Mouse (Mus musculus) CH12.LX (cell line): ENCODE measurements around the gene Olfr483. TPM values are rescaled to one million over a fixed set of nuclear protein-coding genes. Genes with fewer than 3 reads are reported as not detected.

ENCODE experiments used
- DNase-seq: peaks from one replicate; pipeline ENCODE4 v3.0.0-alpha.2; 2013; ENCODE audit errors: extremely low read depth
- H3K27ac ChIP-seq: 2 replicates; pipeline ENCODE4 v1.5.1; 2012; ENCODE audit warnings: low read depth, mild to moderate bottlenecking, control low read depth, moderate library complexity; ENCODE audit not compliant: insufficient read depth
- H3K27me3 ChIP-seq: replicated peaks from 2 replicates; pipeline ENCODE3; 2012; ENCODE audit warnings: inconsistent platforms
- H3K36me3 ChIP-seq, 2 experiments: replicated peaks in 1 of 2; 2 replicates each; pipeline versions ENCODE3 to v1.6.1; 2012; ENCODE audit warnings: inconsistent platforms in 1 of 2, low read length in 1 of 2, mild to moderate bottlenecking in 1 of 2, mixed read lengths in 1 of 2, moderate library complexity in 1 of 2; ENCODE audit not compliant: control insufficient read depth in 1 of 2, insufficient read depth in 1 of 2
- H3K4me1 ChIP-seq, 2 experiments: 2 replicates each; pipeline ENCODE4 v1.6.1; 2012; ENCODE audit warnings: inconsistent platforms in 1 of 2, moderate library complexity in 1 of 2; ENCODE audit not compliant: insufficient read depth in 2 of 2, control insufficient read depth in 1 of 2
- H3K4me2 ChIP-seq: 2 replicates; pipeline ENCODE4 v1.6.1; 2012; ENCODE audit warnings: low read depth, mild to moderate bottlenecking, control low read depth; ENCODE audit not compliant: poor library complexity, insufficient read depth, severe bottlenecking
- H3K4me3 ChIP-seq, 3 experiments: fragments of 150-350 bp in 1 of 3; sonication (generic) in 1 of 3; replicated peaks in 1 of 3; 2 replicates each; pipeline versions ENCODE3 to v1.5.1; 2011 to 2012; ENCODE audit warnings: low read depth in 2 of 3, low read length in 2 of 3, mild to moderate bottlenecking in 2 of 3, moderate library complexity in 2 of 3, control low read depth in 1 of 3, improper control_type of control experiment in 1 of 3, inconsistent platforms in 1 of 3, mixed read lengths in 1 of 3; ENCODE audit not compliant: poor library complexity in 1 of 3
- H3K79me2 ChIP-seq: replicated peaks from 2 replicates; pipeline ENCODE4 v1.6.1; 2012; ENCODE audit warnings: mild to moderate bottlenecking, moderate library complexity; ENCODE audit not compliant: control insufficient read depth, poor library complexity, insufficient read depth, severe bottlenecking; ENCODE audit errors: extremely low read depth
- H3K9ac ChIP-seq: 2 replicates; pipeline ENCODE4 v1.6.1; 2012; ENCODE audit warnings: low read depth, mild to moderate bottlenecking, control low read depth, moderate library complexity; ENCODE audit not compliant: insufficient read depth
- H3K9me3 ChIP-seq: replicated peaks from 2 replicates; pipeline ENCODE3; 2012; ENCODE audit warnings: low read length, inconsistent platforms, mixed read lengths
- BHLHE40 ChIP-seq: IDR thresholded peaks from 2 replicates; pipeline ENCODE4 v1.6.1; 2011; ENCODE audit warnings: mild to moderate bottlenecking, low read depth, low read length, improper control_type of control experiment
- CHD1 ChIP-seq: IDR thresholded peaks from 2 replicates; pipeline ENCODE4 v1.6.1; 2012; ENCODE audit warnings: low read depth, low read length, improper control_type of control experiment, inconsistent platforms
- CHD2 ChIP-seq: IDR thresholded peaks from 2 replicates; pipeline ENCODE4 v1.6.1; 2011; ENCODE audit warnings: low read length, improper control_type of control experiment
- GABPA ChIP-seq: IDR thresholded peaks from 2 replicates; pipeline ENCODE4 v1.6.1; 2012; ENCODE audit warnings: low read depth, low read length, improper control_type of control experiment, inconsistent platforms; ENCODE audit not compliant: insufficient replicate concordance
- IRF4 ChIP-seq: IDR thresholded peaks from 2 replicates; pipeline ENCODE4 v1.6.1; 2014; ENCODE audit warnings: low read depth, mild to moderate bottlenecking, inconsistent platforms, low read length, improper control_type of control experiment
- JUN ChIP-seq: IDR thresholded peaks from 2 replicates; pipeline ENCODE4 v1.6.1; 2011; ENCODE audit warnings: low read depth, mild to moderate bottlenecking, low read length, improper control_type of control experiment, moderate library complexity; ENCODE audit not compliant: insufficient read depth
- MAX ChIP-seq: IDR thresholded peaks from 2 replicates; pipeline ENCODE4 v1.6.1; 2011; ENCODE audit warnings: low read length, improper control_type of control experiment
- MEF2A ChIP-seq: IDR thresholded peaks from 2 replicates; pipeline ENCODE4 v1.6.1; 2014; ENCODE audit warnings: low read depth, mild to moderate bottlenecking, inconsistent platforms, low read length, improper control_type of control experiment, borderline replicate concordance
- NELFE ChIP-seq: IDR thresholded peaks from 2 replicates; pipeline ENCODE4 v1.6.1; 2011; ENCODE audit warnings: low read depth, low read length, improper control_type of control experiment
- PAX5 ChIP-seq: IDR thresholded peaks from 2 replicates; pipeline ENCODE4 v1.6.1; 2012; ENCODE audit warnings: low read length, inconsistent platforms, mixed read lengths
- POLR2AphosphoS2 ChIP-seq: IDR thresholded peaks from 2 replicates; pipeline ENCODE4 v1.6.1; 2011; ENCODE audit warnings: low read depth, low read length, improper control_type of control experiment
- RAD21 ChIP-seq: IDR thresholded peaks from 2 replicates; pipeline ENCODE4 v1.6.1; 2011; ENCODE audit warnings: low read depth, mild to moderate bottlenecking, low read length, improper control_type of control experiment, moderate library complexity
- SMC3 ChIP-seq: IDR thresholded peaks from 2 replicates; pipeline ENCODE4 v1.6.1; 2011; ENCODE audit warnings: low read depth, low read length, improper control_type of control experiment
- TBP ChIP-seq: conservative IDR thresholded peaks from 2 replicates; pipeline ENCODE4 v1.6.1; 2011; ENCODE audit warnings: low read depth, low read length, improper control_type of control experiment
- UBTF ChIP-seq: IDR thresholded peaks from 2 replicates; pipeline ENCODE4 v1.6.1; 2012; ENCODE audit warnings: low read depth, mild to moderate bottlenecking, inconsistent platforms, low read length, improper control_type of control experiment, moderate library complexity
- USF2 ChIP-seq: conservative IDR thresholded peaks from 2 replicates; pipeline ENCODE4 v1.6.1; 2011; ENCODE audit warnings: low read depth, low read length, improper control_type of control experiment
- ZC3H11A ChIP-seq: IDR thresholded peaks from 2 replicates; pipeline ENCODE4 v1.6.1; 2012; ENCODE audit warnings: low read depth, mild to moderate bottlenecking, inconsistent platforms, low read length, improper control_type of control experiment
- dilution Hi-C: fragments of 300-500 bp; cut with MboI; formaldehyde crosslinking; loops from 2 replicates; pipeline ENCODE4 v1.14.3; 2020; ENCODE audit warnings: low sequenced_read_pairs; ENCODE audit not compliant: extremely low pct_unique_long_range_greater_than_20kb, extremely low pct_ligation_motif_present
- in situ Hi-C: fragments of 300-500 bp; cut with MboI; formaldehyde crosslinking; loops from 3 replicates; pipeline ENCODE4 v1.14.3; 2019; ENCODE audit warnings: low sequenced_read_pairs, low pct_ligation_motif_present, low pct_unique_long_range_greater_than_20kb, mixed read lengths
- polyA plus RNA-seq: library from polyadenylated mRNA; unstranded; fragments of >175 nt; gene quantifications from 2 replicates; pipeline ENCODE4 v1.2.1, GENCODE M21; 2012; ENCODE audit warnings: low read depth; ENCODE audit not compliant: insufficient read length
- total RNA-seq, 2 experiments: library from RNA; depleted of rRNA; stranded (reverse); fragments of 300-350 nt in 1 of 2; fragments of >200 nt in 1 of 2; gene quantifications; 2 replicates each; pipeline ENCODE4 v1.2.3; 2012 to 2014

The Olfr483 gene
- total and polyA plus RNA-seq, 3 experiments = not detected

- no peaks in the 10 kb centered on the region for H3K9me3 ChIP-seq
- no peak overlapping the region for H3K27ac ChIP-seq
- no peak overlapping the region for H3K9ac ChIP-seq
- TF ChIP-seq NELFE (no peak), JUN (no peak), POLR2AphosphoS2 (no peak), MEF2A (no peak), SMC3 (no peak), RAD21 (no peak), IRF4 (no peak), BHLHE40 (no peak), CHD1 (no peak), PAX5 (no peak), TBP (no peak), USF2 (no peak), ZC3H11A (no peak), UBTF (no peak)
- TF ChIP-seq, all 38 proteins: peak for 0
- Histone ChIP-seq H3K4me1 (no peaks in the 10 kb centered on the region), H3K79me2 (no peaks in the 10 kb centered on the region), H3K36me3 (no peaks in the 10 kb centered on the region), H3K27me3 (peaks cover 23% of the 10 kb centered on the region), H3K4me2 (no peak overlapping the region), H3K4me3 (no peak overlapping the region)
- dilution Hi-C loops = no loop called here
- DNase-seq = no peak
- in situ Hi-C loops = no loop called here
Observed at GRCm38 (mm10) chr7:108121416-108121815, 20.8 kb downstream of the Olfr483 start.

DNA sequence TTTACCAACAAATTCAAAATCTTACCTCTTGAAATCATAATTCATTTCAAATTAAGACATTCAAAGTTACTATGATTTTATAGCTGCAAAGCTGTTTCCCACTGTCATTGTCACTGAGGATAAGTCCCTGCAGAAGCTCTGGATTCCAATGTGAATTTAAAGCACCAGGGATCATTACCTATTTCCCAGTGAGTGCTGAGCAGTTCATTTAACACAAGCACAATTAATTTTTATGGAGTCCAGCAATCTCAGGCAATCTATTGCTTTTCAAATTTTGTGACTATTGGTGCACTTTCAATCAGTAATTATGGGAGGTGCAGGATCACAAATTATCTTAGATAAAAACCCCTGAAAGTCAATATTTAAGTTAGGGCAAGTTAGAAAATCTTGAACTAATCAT lies 26.7 kb downstream of the Olfr483 start, which contains the start of gene Olfr484:
Gene Olfr484 (minus strand): TSS at position 101 of the 400 bp plus-strand sequence.
- H3K27me3 ChIP-seq = peaks cover 7% of the 10 kb centered on the region
- H3K4me2 ChIP-seq = no peak within 1 kb of the TSS
- no peaks in the 10 kb centered on the region for H3K36me3 ChIP-seq
- no peaks in the 10 kb centered on the region for H3K79me2 ChIP-seq
- in situ Hi-C loops (no loop called here), dilution Hi-C loops (no loop called here)
- DNase-seq = no peak
- H3K9ac ChIP-seq = no peak within 1 kb of the TSS
- no peaks in the 10 kb centered on the region for H3K4me1 ChIP-seq
- H3K9me3 ChIP-seq = no peaks in the 10 kb centered on the region
- H3K4me3 ChIP-seq = no peak within 1 kb of the TSS
- TF ChIP-seq GABPA (no peak), MAX (no peak), CHD2 (no peak), BHLHE40 (no peak)
- H3K27ac ChIP-seq = no peak within 1 kb of the TSS

Other genes with a start within 250 kb of the Olfr483 start
- not detected in 2 replicates for gene Olfr472, start 202.9 kb upstream of the Olfr483 start, total RNA-seq (2012; rRNA removed)
- gene Olfr472, start 202.9 kb upstream of the Olfr483 start, total RNA-seq (2014; rRNA removed) = not detected in 2 replicates
- 0.04 TPM in 1 of 2 replicates, not detected in the other for gene Olfr472, start 202.9 kb upstream of the Olfr483 start, polyA plus RNA-seq
- not detected in 2 replicates for gene Olfr473, start 170.4 kb upstream of the Olfr483 start, total RNA-seq (2012; rRNA removed)
- not detected in 2 replicates for gene Olfr473, start 170.4 kb upstream of the Olfr483 start, total RNA-seq (2014; rRNA removed)
- not detected in 2 replicates for gene Olfr473, start 170.4 kb upstream of the Olfr483 start, polyA plus RNA-seq
- gene Olfr474, start 146.2 kb upstream of the Olfr483 start, total RNA-seq (2012; rRNA removed) = not detected in 2 replicates
- gene Olfr474, start 146.2 kb upstream of the Olfr483 start, total RNA-seq (2014; rRNA removed) = not detected in 2 replicates
- not detected in 2 replicates for gene Olfr474, start 146.2 kb upstream of the Olfr483 start, polyA plus RNA-seq
- gene Olfr476, start 136.0 kb upstream of the Olfr483 start, total RNA-seq (2012; rRNA removed) = not detected in 2 replicates
- not detected in 2 replicates for gene Olfr476, start 136.0 kb upstream of the Olfr483 start, total RNA-seq (2014; rRNA removed)
- not detected in 2 replicates for gene Olfr476, start 136.0 kb upstream of the Olfr483 start, polyA plus RNA-seq
- gene Olfr477, start 114.2 kb upstream of the Olfr483 start, total RNA-seq (2012; rRNA removed) = not detected in 2 replicates
- not detected in 2 replicates for gene Olfr477, start 114.2 kb upstream of the Olfr483 start, total RNA-seq (2014; rRNA removed)
- gene Olfr477, start 114.2 kb upstream of the Olfr483 start, polyA plus RNA-seq = not detected in 2 replicates
- gene Olfr478, start 66.9 kb upstream of the Olfr483 start, total RNA-seq (2012; rRNA removed) = not detected in 2 replicates
- gene Olfr478, start 66.9 kb upstream of the Olfr483 start, total RNA-seq (2014; rRNA removed) = not detected in 2 replicates
- gene Olfr478, start 66.9 kb upstream of the Olfr483 start, polyA plus RNA-seq = not detected in 2 replicates
- not detected in 2 replicates for gene Olfr479, start 50.2 kb upstream of the Olfr483 start, total RNA-seq (2012; rRNA removed)
- not detected in 2 replicates for gene Olfr479, start 50.2 kb upstream of the Olfr483 start, total RNA-seq (2014; rRNA removed)
- gene Olfr479, start 50.2 kb upstream of the Olfr483 start, polyA plus RNA-seq = not detected in 2 replicates
- not detected in 2 replicates for gene Olfr480, start 33.5 kb upstream of the Olfr483 start, total RNA-seq (2012; rRNA removed)
- gene Olfr480, start 33.5 kb upstream of the Olfr483 start, total RNA-seq (2014; rRNA removed) = not detected in 2 replicates
- not detected in 2 replicates for gene Olfr480, start 33.5 kb upstream of the Olfr483 start, polyA plus RNA-seq
- not detected in 2 replicates for gene Olfr481, start 21.0 kb upstream of the Olfr483 start, total RNA-seq (2012; rRNA removed)
- not detected in 2 replicates for gene Olfr481, start 21.0 kb upstream of the Olfr483 start, total RNA-seq (2014; rRNA removed)
- not detected in 2 replicates for gene Olfr481, start 21.0 kb upstream of the Olfr483 start, polyA plus RNA-seq
- not detected in 2 replicates for gene Olfr482, start 3.3 kb upstream of the Olfr483 start, total RNA-seq (2012; rRNA removed)
- 0.50 and 0.59 TPM in 2 replicates for gene Olfr482, start 3.3 kb upstream of the Olfr483 start, total RNA-seq (2014; rRNA removed)
- not detected in 2 replicates for gene Olfr482, start 3.3 kb upstream of the Olfr483 start, polyA plus RNA-seq
- not detected in 2 replicates for gene Olfr484, start 26.6 kb downstream of the Olfr483 start, total RNA-seq (2012; rRNA removed)
- gene Olfr484, start 26.6 kb downstream of the Olfr483 start, total RNA-seq (2014; rRNA removed) = not detected in 2 replicates
- gene Olfr484, start 26.6 kb downstream of the Olfr483 start, polyA plus RNA-seq = not detected in 2 replicates
- not detected in 2 replicates for gene Olfr485, start 59.0 kb downstream of the Olfr483 start, total RNA-seq (2012; rRNA removed)
- not detected in 2 replicates for gene Olfr485, start 59.0 kb downstream of the Olfr483 start, total RNA-seq (2014; rRNA removed)
- not detected in 2 replicates for gene Olfr485, start 59.0 kb downstream of the Olfr483 start, polyA plus RNA-seq
- gene Olfr486, start 71.9 kb downstream of the Olfr483 start, total RNA-seq (2012; rRNA removed) = not detected in 2 replicates
- gene Olfr486, start 71.9 kb downstream of the Olfr483 start, total RNA-seq (2014; rRNA removed) = not detected in 2 replicates
- gene Olfr486, start 71.9 kb downstream of the Olfr483 start, polyA plus RNA-seq = not detected in 2 replicates
- gene Olfr487, start 113.8 kb downstream of the Olfr483 start, total RNA-seq (2012; rRNA removed) = not detected in 2 replicates
- gene Olfr487, start 113.8 kb downstream of the Olfr483 start, total RNA-seq (2014; rRNA removed) = not detected in 2 replicates
- not detected in 2 replicates for gene Olfr487, start 113.8 kb downstream of the Olfr483 start, polyA plus RNA-seq
- gene Olfr488, start 157.5 kb downstream of the Olfr483 start, total RNA-seq (2012; rRNA removed) = not detected in 2 replicates
- not detected in 2 replicates for gene Olfr488, start 157.5 kb downstream of the Olfr483 start, total RNA-seq (2014; rRNA removed)
- not detected in 2 replicates for gene Olfr488, start 157.5 kb downstream of the Olfr483 start, polyA plus RNA-seq
- not detected in 2 replicates for gene Olfr490, start 188.1 kb downstream of the Olfr483 start, total RNA-seq (2012; rRNA removed)
- gene Olfr490, start 188.1 kb downstream of the Olfr483 start, total RNA-seq (2014; rRNA removed) = not detected in 2 replicates
- not detected in 2 replicates for gene Olfr490, start 188.1 kb downstream of the Olfr483 start, polyA plus RNA-seq
- gene Olfr491, start 212.6 kb downstream of the Olfr483 start, total RNA-seq (2012; rRNA removed) = not detected in 2 replicates
- gene Olfr491, start 212.6 kb downstream of the Olfr483 start, total RNA-seq (2014; rRNA removed) = not detected in 2 replicates
- gene Olfr491, start 212.6 kb downstream of the Olfr483 start, polyA plus RNA-seq = not detected in 2 replicates
- not detected in 2 replicates for gene Olfr492, start 222.8 kb downstream of the Olfr483 start, total RNA-seq (2012; rRNA removed)
- gene Olfr492, start 222.8 kb downstream of the Olfr483 start, total RNA-seq (2014; rRNA removed) = not detected in 2 replicates
- not detected in 2 replicates for gene Olfr492, start 222.8 kb downstream of the Olfr483 start, polyA plus RNA-seq
- not detected in 2 replicates for gene Olfr493, start 246.1 kb downstream of the Olfr483 start, total RNA-seq (2012; rRNA removed)
- gene Olfr493, start 246.1 kb downstream of the Olfr483 start, total RNA-seq (2014; rRNA removed) = not detected in 2 replicates
- gene Olfr493, start 246.1 kb downstream of the Olfr483 start, polyA plus RNA-seq = not detected in 2 replicates